Mouse (Mus musculus) layer of hippocampus, adult 6 months (tissue): ENCODE data around the gene Elmo2. TPM values are rescaled to one million over a fixed set of nuclear protein-coding genes. Genes with fewer than 3 reads are reported as not detected.

Source experiments
- long read RNA-seq, 2 experiments: library from polyadenylated mRNA; unstranded; transcript quantifications; one replicate each; pipeline ENCODE4 v2.0.0; 2019 to 2020
- polyA plus RNA-seq: library from polyadenylated mRNA; unstranded; fragments of <200 nt; fragmentation: Nextera tagmentation; gene quantifications from 2 replicates; pipeline ENCODE4 v1.2.3, GENCODE M21; 2021

Gene Elmo2
- polyA plus RNA-seq, result 108 and 125 TPM in 2 replicates
- long read RNA-seq, experiment 1, transcript Elmo2-203 (21 exons, 3,466 nt), result major isoform, 99 of 150 reads
- long read RNA-seq, experiment 1, partial matches to known transcripts, result 31 of 150 reads
- long read RNA-seq, experiment 1, other reads (novel, unspliced or antisense), result 19 of 150 reads
- long read RNA-seq, experiment 2, transcript Elmo2-203 (21 exons, 3,466 nt), result major isoform, 678 of 925 reads
- long read RNA-seq, experiment 2, partial matches to known transcripts, result 86 of 925 reads
- long read RNA-seq, experiment 2, other reads (novel, unspliced or antisense), result 157 of 925 reads

GRCm38 (mm10) chr2:165326304-165327190, at the start of gene Elmo2:
TSS of gene Elmo2 (minus strand) at chr2:165326479.

GRCm38 (mm10) chr2:165368496-165368895, 42.2 kb upstream of the Elmo2 start, which contains the start of gene Zfp663:
TSS of gene Zfp663 (minus strand) at chr2:165368729.

GRCm38 (mm10) chr2:165287202-165287984, 38.9 kb downstream of the Elmo2 start, which contains the start of gene Slc35c2:
TSS of gene Slc35c2 (minus strand) at chr2:165287869.

Other genes starting within 250 kb of the Elmo2 start
- not detected in 2 replicates for gene 1700025C18Rik, start 235.7 kb downstream of the Elmo2 start, polyA plus RNA-seq
- 10.5 and 10.6 TPM in 2 replicates for gene Cdh22, start 91.6 kb downstream of the Elmo2 start, polyA plus RNA-seq
- 50.9 and 57.9 TPM in 2 replicates for gene Slc35c2, start 38.6 kb downstream of the Elmo2 start, polyA plus RNA-seq
- gene Zfp663, start 42.2 kb upstream of the Elmo2 start, polyA plus RNA-seq, result not detected in 2 replicates
- gene Zfp334, start 61.8 kb upstream of the Elmo2 start, polyA plus RNA-seq, result 4.8 and 6.2 TPM in 2 replicates
- not detected in 2 replicates for gene Ocstamp, start 73.9 kb upstream of the Elmo2 start, polyA plus RNA-seq
- 7.9 and 8.0 TPM in 2 replicates for gene Slc13a3, start 146.8 kb upstream of the Elmo2 start, polyA plus RNA-seq
- gene Trp53rka, start 166.8 kb upstream of the Elmo2 start, polyA plus RNA-seq, result 15.6 and 16.3 TPM in 2 replicates
- gene Slc2a10, start 177.3 kb upstream of the Elmo2 start, polyA plus RNA-seq, result 1.7 and 2.2 TPM in 2 replicates